Mouse (Mus musculus) hindbrain, embryonic 15.5 days (tissue): ENCODE data around the gene Gm11733. TPM values are rescaled to one million over a fixed set of nuclear protein-coding genes. Genes with fewer than 3 reads are reported as not detected.

Experiments used
- ATAC-seq: fragments of 200-750 bp; cut with Nextera tagmentation; 2 replicates; pipeline ENCODE4 v1.8.0; 2017; ENCODE audit warnings: low read depth, moderate number of reproducible peaks, moderate TSS enrichment; ENCODE audit not compliant: low FRiP score
- H3K27ac ChIP-seq: fragments of 300-500 bp; sonication (generic); replicated peaks from 2 replicates; pipeline ENCODE4 v1.5.1; 2015; ENCODE audit warnings: mild to moderate bottlenecking, inconsistent platforms
- H3K27me3 ChIP-seq: fragments of 300-500 bp; sonication (generic); 2 replicates; pipeline ENCODE4 v1.6.1; 2015; ENCODE audit warnings: control low read depth, inconsistent platforms
- H3K36me3 ChIP-seq: fragments of 300-500 bp; sonication (generic); 2 replicates; pipeline ENCODE4 v1.6.1; 2015; ENCODE audit warnings: control low read depth, inconsistent platforms
- H3K4me1 ChIP-seq: fragments of 300-500 bp; sonication (generic); replicated peaks from 2 replicates; pipeline ENCODE4 v1.6.1; 2015; ENCODE audit warnings: control low read depth, inconsistent platforms
- H3K4me2 ChIP-seq: fragments of 300-500 bp; sonication (generic); 2 replicates; pipeline ENCODE4 v1.6.1; 2015; ENCODE audit warnings: moderate library complexity, mild to moderate bottlenecking, inconsistent platforms
- H3K4me3 ChIP-seq: fragments of 300-500 bp; sonication (generic); 2 replicates; pipeline ENCODE4 v1.5.1; 2015; ENCODE audit warnings: mild to moderate bottlenecking, inconsistent platforms
- H3K9ac ChIP-seq: fragments of 300-500 bp; sonication (generic); 2 replicates; pipeline ENCODE4 v1.6.1; 2015; ENCODE audit warnings: inconsistent platforms
- H3K9me3 ChIP-seq: fragments of 300-500 bp; sonication (generic); 2 replicates; pipeline ENCODE4 v1.6.1; 2016; ENCODE audit warnings: control low read depth, inconsistent platforms
- WGBS: fragments of 180-500 bp; shearing (Covaris S2); methylation state at CpG from one replicate; pipeline ENCODE4 v1.1.7; 2015; 5-methylcytosine and 5-hydroxymethylcytosine counted together
- polyA plus RNA-seq: library from polyadenylated mRNA; unstranded; fragments of >200 nt; fragmentation: Nextera tagmentation; extraction: Ambion mirVana; gene quantifications from 2 replicates; pipeline ENCODE4 v1.2.1, GENCODE M21; 2015

Gene Gm11733
- polyA plus RNA-seq, 1 experiment from 2014 or later = not detected

- 46% methylated on average over 10 of the region's 10 CpGs for WGBS
- H3K27ac ChIP-seq = no peak overlapping the region
- no peak overlapping the region for H3K9ac ChIP-seq
- H3K4me2 ChIP-seq = no peak overlapping the region
- peak; percentile 88 for ATAC-seq
- no peaks in the 10 kb centered on the region for H3K36me3 ChIP-seq
- no peak overlapping the region for H3K4me3 ChIP-seq
- no peaks in the 10 kb centered on the region for H3K9me3 ChIP-seq
- no peaks in the 10 kb centered on the region for H3K27me3 ChIP-seq
- H3K4me1 ChIP-seq = peaks cover 10% of the 10 kb centered on the region
Observed at GRCm38 (mm10) chr11:117515718-117516421, 31.7 kb downstream of the Gm11733 start.

GRCm38 (mm10) chr11:117516422-117516796, 32.2 kb downstream of the Gm11733 start:
- H3K9me3 ChIP-seq = no peaks in the 10 kb centered on the region
- H3K27ac ChIP-seq = no peak overlapping the region
- no peak overlapping the region for H3K9ac ChIP-seq
- WGBS = 78% methylated on average over 3 of the region's 3 CpGs
- no peak overlapping the region for H3K4me2 ChIP-seq
- no peaks in the 10 kb centered on the region for H3K27me3 ChIP-seq
- peaks cover 10% of the 10 kb centered on the region for H3K4me1 ChIP-seq
- H3K36me3 ChIP-seq = no peaks in the 10 kb centered on the region
- ATAC-seq = no peak
- H3K4me3 ChIP-seq = no peak overlapping the region

GRCm38 (mm10) chr11:117521906-117522780, 38.0 kb downstream of the Gm11733 start:
- ATAC-seq = no peak
- 36% methylated on average over 13 of the region's 13 CpGs for WGBS
- peaks cover 37% of the 10 kb centered on the region for H3K4me1 ChIP-seq
- no peak overlapping the region for H3K4me3 ChIP-seq
- H3K27me3 ChIP-seq = no peaks in the 10 kb centered on the region
- H3K36me3 ChIP-seq = no peaks in the 10 kb centered on the region
- H3K4me2 ChIP-seq = no peak overlapping the region
- peak overlapping the region; percentile 80 for H3K27ac ChIP-seq
- H3K9me3 ChIP-seq = no peaks in the 10 kb centered on the region
- no peak overlapping the region for H3K9ac ChIP-seq

GRCm38 (mm10) chr11:117522879-117523519, 38.8 kb downstream of the Gm11733 start:
- Histone ChIP-seq H3K27ac (peak overlapping the region; percentile 80), H3K9me3 (no peaks in the 10 kb centered on the region), H3K4me1 (peaks cover 37% of the 10 kb centered on the region), H3K36me3 (no peaks in the 10 kb centered on the region), H3K4me3 (no peak overlapping the region), H3K4me2 (peak overlapping the region; percentile 30), H3K27me3 (no peaks in the 10 kb centered on the region), H3K9ac (no peak overlapping the region; the same call in 1 of the 2 replicates)
- WGBS = 33% methylated on average over 15 of the region's 16 CpGs
- peak; percentile 84 for ATAC-seq

GRCm38 (mm10) chr11:117525606-117526349, 41.6 kb downstream of the Gm11733 start:
- ATAC-seq = 0 out of 2 replicates have a peak, but pooled peaks have one; percentile 19
- no peak overlapping the region for H3K4me3 ChIP-seq
- no peaks in the 10 kb centered on the region for H3K36me3 ChIP-seq
- H3K27ac ChIP-seq = peak overlapping the region; percentile 67
- no peaks in the 10 kb centered on the region for H3K9me3 ChIP-seq
- H3K9ac ChIP-seq = 0 out of 2 replicates have a peak overlapping the region, but pooled peaks have one; percentile 2
- peaks cover 37% of the 10 kb centered on the region for H3K4me1 ChIP-seq
- H3K4me2 ChIP-seq = 0 out of 2 replicates have a peak overlapping the region, but pooled peaks have one; percentile 21
- WGBS = 20% methylated on average over 18 of the region's 18 CpGs
- H3K27me3 ChIP-seq = no peaks in the 10 kb centered on the region

- H3K4me2 ChIP-seq = no peak overlapping the region
- no peaks in the 10 kb centered on the region for H3K36me3 ChIP-seq
- 18% methylated on average over 10 of the region's 10 CpGs for WGBS
- H3K4me3 ChIP-seq = no peak overlapping the region
- H3K27ac ChIP-seq = no peak overlapping the region
- H3K4me1 ChIP-seq = peaks cover 25% of the 10 kb centered on the region
- no peaks in the 10 kb centered on the region for H3K27me3 ChIP-seq
- H3K9ac ChIP-seq = no peak overlapping the region
- ATAC-seq = no peak
- H3K9me3 ChIP-seq = no peaks in the 10 kb centered on the region
Observed at GRCm38 (mm10) chr11:117532374-117532773, 48.2 kb downstream of the Gm11733 start.

- no peaks in the 10 kb centered on the region for H3K9me3 ChIP-seq
- peak; percentile 20; the same call in 1 of the 2 replicates for ATAC-seq
- H3K36me3 ChIP-seq = no peaks in the 10 kb centered on the region
- H3K4me2 ChIP-seq = no peak overlapping the region
- H3K9ac ChIP-seq = no peak overlapping the region
- 49% methylated on average over 10 of the region's 10 CpGs for WGBS
- no peak overlapping the region for H3K27ac ChIP-seq
- no peak overlapping the region for H3K4me3 ChIP-seq
- no peaks in the 10 kb centered on the region for H3K27me3 ChIP-seq
- H3K4me1 ChIP-seq = peaks cover 34% of the 10 kb centered on the region
Observed at GRCm38 (mm10) chr11:117534912-117535311, 50.7 kb downstream of the Gm11733 start.

- Histone ChIP-seq H3K4me3 (no peak overlapping the region), H3K27ac (no peak overlapping the region), H3K36me3 (no peaks in the 10 kb centered on the region), H3K4me1 (peaks cover 42% of the 10 kb centered on the region), H3K9ac (no peak overlapping the region), H3K27me3 (no peaks in the 10 kb centered on the region), H3K9me3 (no peaks in the 10 kb centered on the region), H3K4me2 (no peak overlapping the region)
- WGBS = 52% methylated on average over 9 of the region's 9 CpGs
- ATAC-seq = no peak
Observed at GRCm38 (mm10) chr11:117535491-117536304, 51.5 kb downstream of the Gm11733 start.

GRCm38 (mm10) chr11:117536586-117536985, 52.4 kb downstream of the Gm11733 start:
- WGBS = 62% methylated on average over 3 of the region's 3 CpGs
- H3K9ac ChIP-seq = no peak overlapping the region
- H3K27me3 ChIP-seq = no peaks in the 10 kb centered on the region
- H3K4me2 ChIP-seq = no peak overlapping the region
- no peaks in the 10 kb centered on the region for H3K9me3 ChIP-seq
- H3K27ac ChIP-seq = no peak overlapping the region
- H3K4me1 ChIP-seq = peaks cover 51% of the 10 kb centered on the region
- no peak overlapping the region for H3K4me3 ChIP-seq
- H3K36me3 ChIP-seq = no peaks in the 10 kb centered on the region
- ATAC-seq = no peak
